Mouse (Mus musculus) liver, embryonic 11.5 days (tissue): ENCODE results near the gene Rad1. TPM values are rescaled to one million over a fixed set of nuclear protein-coding genes. Genes with fewer than 3 reads are reported as not detected.

ENCODE experiments used
- ATAC-seq: fragments of 200-750 bp; cut with Nextera tagmentation; replicated peaks from 2 replicates; pipeline ENCODE4 v1.8.0; 2017; ENCODE audit warnings: moderate number of reproducible peaks, mild to moderate bottlenecking, moderate TSS enrichment, moderate library complexity; ENCODE audit not compliant: low FRiP score
- DNase-seq: peaks from one replicate; pipeline ENCODE4 v3.0.0-alpha.2; 2017; ENCODE audit warnings: low spot score
- H3K27ac ChIP-seq: fragments of 300-500 bp; sonication (generic); 2 replicates; pipeline ENCODE4 v1.5.1; 2014; ENCODE audit warnings: mild to moderate bottlenecking, low read depth, low read length, control low read depth
- H3K27me3 ChIP-seq: fragments of 300-500 bp; sonication (generic); replicated peaks from 2 replicates; pipeline ENCODE4 v1.6.1; 2014; ENCODE audit warnings: low read length, mixed read lengths; ENCODE audit not compliant: control insufficient read depth, insufficient read depth
- H3K36me3 ChIP-seq: fragments of 300-500 bp; sonication (generic); 2 replicates; pipeline ENCODE4 v1.6.1; 2014; ENCODE audit warnings: mild to moderate bottlenecking, low read length, moderate library complexity, mixed read lengths; ENCODE audit not compliant: control insufficient read depth, insufficient read depth
- H3K4me1 ChIP-seq: fragments of 300-500 bp; sonication (generic); replicated peaks from 2 replicates; pipeline ENCODE4 v1.6.1; 2014; ENCODE audit warnings: low read length, mixed read lengths; ENCODE audit not compliant: control insufficient read depth, insufficient read depth
- H3K4me2 ChIP-seq: fragments of 300-500 bp; sonication (generic); 2 replicates; pipeline ENCODE4 v1.6.1; 2014; ENCODE audit warnings: mild to moderate bottlenecking, control low read depth, moderate library complexity
- H3K4me3 ChIP-seq: fragments of 300-500 bp; sonication (generic); 2 replicates; pipeline ENCODE4 v1.5.1; 2014; ENCODE audit warnings: low read depth, low read length, control low read depth
- H3K9ac ChIP-seq: fragments of 300-500 bp; sonication (generic); 2 replicates; pipeline ENCODE4 v1.6.1; 2014; ENCODE audit warnings: low read depth, low read length, control low read depth
- H3K9me3 ChIP-seq: fragments of 300-500 bp; sonication (generic); 2 replicates; pipeline ENCODE4 v1.6.1; 2016; ENCODE audit warnings: low read length, inconsistent platforms, mixed read lengths; ENCODE audit not compliant: control insufficient read depth
- WGBS: fragments of 180-500 bp; shearing (Covaris S2); extraction: QIAGEN DNeasy Blood & Tissue Kit; methylation state at CpG from one replicate; pipeline ENCODE4 v1.1.7; 2014; 5-methylcytosine and 5-hydroxymethylcytosine counted together
- polyA plus RNA-seq: library from polyadenylated mRNA; unstranded; fragments of >200 nt; fragmentation: Nextera tagmentation; extraction: Ambion mirVana; gene quantifications from 2 replicates; pipeline ENCODE4 v1.2.1, GENCODE M21; 2014

Gene Rad1
- polyA plus RNA-seq: 42.4 and 43.2 TPM in 2 replicates

- peak within 1 kb of the TSS; percentile 81 for H3K4me3 ChIP-seq
- H3K36me3 ChIP-seq: peaks cover 25% of the 10 kb centered on the region
- H3K9me3 ChIP-seq: no peaks in the 10 kb centered on the region
- H3K27ac ChIP-seq: peak within 1 kb of the TSS; percentile 66
- peak within 1 kb of the TSS; percentile 81 for H3K4me2 ChIP-seq
- no peaks in the 10 kb centered on the region; the same call in 1 of the 2 replicates for H3K4me1 ChIP-seq
- H3K9ac ChIP-seq: peak within 1 kb of the TSS; percentile 88
- ATAC-seq: peak; percentile 99
- under 1% methylated on average over 58 of the region's 58 CpGs for WGBS
- H3K27me3 ChIP-seq: no peaks in the 10 kb centered on the region
- DNase-seq: peak; percentile 89
These were observed at the start of gene Rad1, which contains the start of gene Brix1 for GRCm38 (mm10) chr15:10485484-10486364. TSS of gene Rad1 (plus strand) at chr15:10486018. TSS of gene Brix1 (minus strand) at chr15:10485947.

GRCm38 (mm10) chr15:10436893-10437292 is 48.9 kb upstream of the Rad1 start:
- Histone ChIP-seq H3K4me3 (no peak overlapping the region), H3K27me3 (no peaks in the 10 kb centered on the region), H3K9ac (no peak overlapping the region), H3K36me3 (no peaks in the 10 kb centered on the region), H3K4me2 (no peak overlapping the region), H3K9me3 (no peaks in the 10 kb centered on the region), H3K27ac (no peak overlapping the region), H3K4me1 (no peaks in the 10 kb centered on the region)
- DNase-seq (no peak), ATAC-seq (no peak)
- 75% methylated on average over 1 of the region's 1 CpGs for WGBS

GRCm38 (mm10) chr15:10439963-10440362 is 45.9 kb upstream of the Rad1 start:
- no peaks in the 10 kb centered on the region for H3K4me1 ChIP-seq
- H3K9ac ChIP-seq: no peak overlapping the region
- H3K9me3 ChIP-seq: no peaks in the 10 kb centered on the region
- 79% methylated on average over 6 of the region's 6 CpGs for WGBS
- ATAC-seq: no peak
- no peak overlapping the region for H3K4me2 ChIP-seq
- no peak for DNase-seq
- H3K27me3 ChIP-seq: no peaks in the 10 kb centered on the region
- H3K36me3 ChIP-seq: no peaks in the 10 kb centered on the region
- no peak overlapping the region for H3K4me3 ChIP-seq
- H3K27ac ChIP-seq: no peak overlapping the region

DNA sequence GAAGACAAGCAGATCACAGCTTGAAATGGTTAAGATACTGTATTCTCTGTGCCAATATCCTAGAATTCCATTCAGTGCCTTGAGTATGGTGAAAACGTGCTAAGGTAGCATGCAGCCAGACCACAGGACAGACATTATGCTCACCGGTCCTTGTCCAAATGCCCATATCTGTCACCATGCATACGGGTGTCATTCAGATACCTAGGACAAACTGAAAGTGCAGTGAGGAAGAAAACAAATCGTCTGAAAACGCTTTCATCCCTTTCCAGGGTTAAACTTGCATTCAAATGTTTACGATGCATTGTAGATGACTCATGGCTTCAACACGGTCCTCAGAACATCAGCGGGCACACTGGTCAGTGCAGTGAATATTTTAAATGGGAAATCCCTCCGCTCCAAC is 44.3 kb upstream of the Rad1 start:
- Histone ChIP-seq H3K4me1 (no peaks in the 10 kb centered on the region), H3K4me2 (no peak overlapping the region), H3K4me3 (no peak overlapping the region), H3K36me3 (no peaks in the 10 kb centered on the region), H3K27ac (no peak overlapping the region), H3K27me3 (no peaks in the 10 kb centered on the region), H3K9ac (no peak overlapping the region), H3K9me3 (no peaks in the 10 kb centered on the region)
- ATAC-seq: no peak
- DNase-seq: no peak
- 86% methylated on average over 9 of the region's 9 CpGs for WGBS

DNA sequence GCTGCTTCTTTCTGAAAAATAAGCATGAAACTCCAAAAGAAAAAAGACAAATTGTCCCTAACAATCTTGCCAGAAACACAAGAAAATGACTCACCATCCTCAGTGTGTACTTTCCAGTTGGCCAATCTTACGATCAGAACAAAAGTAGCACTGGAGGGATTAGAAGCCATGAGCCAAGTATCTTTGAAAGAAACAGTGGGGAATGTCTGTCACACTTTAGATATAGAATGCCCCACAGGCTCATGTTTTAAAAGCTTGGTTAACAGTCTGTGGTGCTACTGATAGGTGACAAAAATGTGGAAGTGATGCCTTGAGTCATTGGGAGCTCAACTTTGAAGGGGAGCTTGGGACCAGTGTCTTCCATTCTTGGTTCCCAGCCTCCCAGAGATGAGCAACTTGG is 43.5 kb upstream of the Rad1 start:
- Histone ChIP-seq H3K4me2 (no peak overlapping the region), H3K27me3 (no peaks in the 10 kb centered on the region), H3K4me3 (no peak overlapping the region), H3K9ac (no peak overlapping the region), H3K9me3 (no peaks in the 10 kb centered on the region), H3K27ac (no peak overlapping the region), H3K36me3 (no peaks in the 10 kb centered on the region), H3K4me1 (no peaks in the 10 kb centered on the region)
- no peak for ATAC-seq
- 91% methylated on average over 1 of the region's 1 CpGs for WGBS
- no peak for DNase-seq

GRCm38 (mm10) chr15:10447102-10447501 is 38.7 kb upstream of the Rad1 start:
- peaks cover 8% of the 10 kb centered on the region for H3K36me3 ChIP-seq

GRCm38 (mm10) chr15:10460986-10461385 is 24.8 kb upstream of the Rad1 start:
- ATAC-seq: no peak
- WGBS: 81% methylated on average over 12 of the region's 12 CpGs
- Histone ChIP-seq H3K9ac (no peak overlapping the region), H3K4me3 (no peak overlapping the region), H3K4me1 (no peaks in the 10 kb centered on the region), H3K27me3 (no peaks in the 10 kb centered on the region), H3K4me2 (no peak overlapping the region), H3K36me3 (peaks cover 18% of the 10 kb centered on the region; the same call in 1 of the 2 replicates), H3K9me3 (no peaks in the 10 kb centered on the region), H3K27ac (no peak overlapping the region)
- DNase-seq: no peak

More at GRCm38 (mm10) chr15:10447102-10447501, 38.7 kb upstream of the Rad1 start:
- H3K4me1 ChIP-seq: no peaks in the 10 kb centered on the region
- no peaks in the 10 kb centered on the region for H3K27me3 ChIP-seq
- 84% methylated on average over 3 of the region's 3 CpGs for WGBS
- no peak overlapping the region for H3K4me2 ChIP-seq
- no peaks in the 10 kb centered on the region for H3K9me3 ChIP-seq
- H3K4me3 ChIP-seq: no peak overlapping the region
- H3K27ac ChIP-seq: no peak overlapping the region
- no peak for ATAC-seq
- no peak overlapping the region for H3K9ac ChIP-seq
- DNase-seq: no peak

DNA sequence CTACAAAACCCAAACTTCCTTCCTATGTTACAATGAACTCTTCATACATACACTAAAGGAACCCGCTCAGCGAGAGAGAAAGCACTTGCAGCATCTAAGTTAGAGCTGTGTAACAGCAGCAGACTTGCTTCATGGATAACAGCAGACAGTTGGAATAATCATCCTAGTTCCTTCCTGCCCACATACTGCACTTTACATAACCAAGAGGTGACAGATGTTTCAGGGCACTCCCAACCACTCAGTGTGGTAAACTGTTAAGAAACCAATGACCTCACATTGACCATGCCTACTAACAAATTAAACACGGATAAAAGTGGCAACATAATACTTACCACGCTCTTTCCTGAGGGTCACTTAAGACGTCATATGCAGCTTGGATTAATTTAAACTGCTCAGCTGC is 22.3 kb upstream of the Rad1 start:
- WGBS: 85% methylated on average over 5 of the region's 5 CpGs
- no peak overlapping the region for H3K9ac ChIP-seq
- no peaks in the 10 kb centered on the region for H3K9me3 ChIP-seq
- no peak overlapping the region for H3K4me3 ChIP-seq
- no peaks in the 10 kb centered on the region for H3K27me3 ChIP-seq
- no peak overlapping the region for H3K4me2 ChIP-seq
- H3K36me3 ChIP-seq: peaks cover 18% of the 10 kb centered on the region; the same call in 1 of the 2 replicates
- no peaks in the 10 kb centered on the region for H3K4me1 ChIP-seq
- H3K27ac ChIP-seq: no peak overlapping the region
- ATAC-seq (no peak), DNase-seq (no peak)

DNA sequence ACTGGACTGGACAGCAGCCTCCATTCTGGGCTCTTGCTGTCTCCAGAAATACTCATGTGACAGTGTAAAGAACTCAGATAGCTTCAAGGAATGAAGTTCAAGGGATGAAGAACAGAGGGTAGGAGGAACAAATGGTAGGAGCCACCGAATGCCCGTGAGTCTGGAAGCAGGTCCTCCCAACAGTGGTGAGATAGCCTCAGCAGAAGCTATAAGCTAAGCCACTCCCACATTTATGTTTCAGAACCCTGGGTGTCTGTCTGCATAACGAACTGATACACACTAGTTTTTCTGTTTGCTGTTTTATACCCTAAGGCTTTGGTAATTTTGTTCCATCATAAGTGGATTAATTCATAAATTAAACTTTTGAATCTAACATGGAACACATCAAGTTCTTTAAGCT is 21.1 kb upstream of the Rad1 start:
- DNase-seq (no peak), ATAC-seq (no peak)
- Histone ChIP-seq H3K27me3 (no peaks in the 10 kb centered on the region), H3K4me1 (no peaks in the 10 kb centered on the region), H3K36me3 (peaks cover 15% of the 10 kb centered on the region; the same call in 1 of the 2 replicates), H3K9me3 (no peaks in the 10 kb centered on the region), H3K9ac (no peak overlapping the region), H3K4me3 (no peak overlapping the region), H3K4me2 (no peak overlapping the region), H3K27ac (no peak overlapping the region)
- WGBS: 79% methylated on average over 3 of the region's 3 CpGs
